Mouse (Mus musculus) kidney, embryonic 15.5 days (tissue): ENCODE results near the gene Opa3. TPM values are rescaled to one million over a fixed set of nuclear protein-coding genes. Genes with fewer than 3 reads are reported as not detected.
A peak's percentile ranks its signal among the peaks of the same experiment; 100 is the strongest.

ENCODE experiments used
- microRNA counts: library from miRNA; unstranded; fragments of <30 nt; microRNA quantifications from one replicate; lab custom pipeline; 2016
- microRNA-seq: library from miRNA; unstranded; fragments of <30 nt; microRNA quantifications from one replicate; pipeline ENCODE4, GENCODE M21; 2016
- polyA plus RNA-seq: library from polyadenylated mRNA; unstranded; fragments of >200 nt; fragmentation: Nextera tagmentation; extraction: Ambion mirVana; gene quantifications from 2 replicates; pipeline ENCODE4 v1.2.1, GENCODE M21; 2015

Gene Opa3
- polyA plus RNA-seq, 1 experiment from 2014 or later: 40.5 TPM

MicroRNAs within 50 kb of the gene (microRNA counts, 519-probe panel; counts per million panel counts)
- 2,049 counts per million, percentile 18 among the panel's probes with 10 or more counts for microRNA mmu-miR-330 (lab: Ali Mortazavi, UCI)

Small RNA genes within 50 kb of the gene (microRNA-seq; reads per million reads assigned to microRNA genes)
- gene Mir330: 157 reads per million, percentile 62 among the genes with 10 or more reads in this experiment

Other genes starting within 250 kb of the Opa3 start
- gene Nanos2, start 240.9 kb upstream of the Opa3 start, polyA plus RNA-seq: not detected in 2 replicates
- gene Mypop, start 237.1 kb upstream of the Opa3 start, polyA plus RNA-seq: 3.5 and 3.9 TPM in 2 replicates
- 21.4 and 24.1 TPM in 2 replicates for gene Irf2bp1, start 224.3 kb upstream of the Opa3 start, polyA plus RNA-seq
- gene Foxa3, start 204.8 kb upstream of the Opa3 start, polyA plus RNA-seq: 1.2 and 1.3 TPM in 2 replicates
- gene Sympk, start 204.0 kb upstream of the Opa3 start, polyA plus RNA-seq: 34.3 and 38.4 TPM in 2 replicates
- gene Rsph6a, start 173.6 kb upstream of the Opa3 start, polyA plus RNA-seq: not detected in 2 replicates
- 15.4 and 18.7 TPM in 2 replicates for gene Dmwd, start 152.1 kb upstream of the Opa3 start, polyA plus RNA-seq
- 18.1 and 24.7 TPM in 2 replicates for gene Dmpk, start 144.5 kb upstream of the Opa3 start, polyA plus RNA-seq
- gene Six5, start 133.7 kb upstream of the Opa3 start, polyA plus RNA-seq: 8.0 and 10.1 TPM in 2 replicates
- 2.9 and 3.4 TPM in 2 replicates for gene Gm4969, start 110.0 kb upstream of the Opa3 start, polyA plus RNA-seq
- 16.1 and 16.3 TPM in 2 replicates for gene Fbxo46, start 108.5 kb upstream of the Opa3 start, polyA plus RNA-seq
- 13.5 and 14.4 TPM in 2 replicates for gene Qpctl, start 79.0 kb upstream of the Opa3 start, polyA plus RNA-seq
- gene Snrpd2, start 78.6 kb upstream of the Opa3 start, polyA plus RNA-seq: 157 and 162 TPM in 2 replicates
- 0.76 and 1.0 TPM in 2 replicates for gene Gipr, start 62.2 kb upstream of the Opa3 start, polyA plus RNA-seq
- gene Eml2, start 51.9 kb upstream of the Opa3 start, polyA plus RNA-seq: 9.5 and 16.8 TPM in 2 replicates
- 2.7 and 3.3 TPM in 2 replicates for gene Gpr4, start 15.8 kb upstream of the Opa3 start, polyA plus RNA-seq
- 87.4 and 89.8 TPM in 2 replicates for gene Vasp, start 43.5 kb downstream of the Opa3 start, polyA plus RNA-seq
- gene Ppm1n, start 51.7 kb downstream of the Opa3 start, polyA plus RNA-seq: 0.13 TPM in 1 of 2 replicates, not detected in the other
- gene Rtn2, start 54.3 kb downstream of the Opa3 start, polyA plus RNA-seq: 8.3 and 9.2 TPM in 2 replicates
- 0.09 and 0.26 TPM in 2 replicates for gene Fosb, start 81.7 kb downstream of the Opa3 start, polyA plus RNA-seq
- 85.7 and 87.2 TPM in 2 replicates for gene Ercc1, start 116.4 kb downstream of the Opa3 start, polyA plus RNA-seq
- gene Cd3eap, start 131.1 kb downstream of the Opa3 start, polyA plus RNA-seq: 27.0 and 28.3 TPM in 2 replicates
- 5.5 and 5.8 TPM in 2 replicates for gene Ppp1r13l, start 131.4 kb downstream of the Opa3 start, polyA plus RNA-seq
- 16.0 and 19.5 TPM in 2 replicates for gene Ercc2, start 153.7 kb downstream of the Opa3 start, polyA plus RNA-seq
- gene Klc3, start 175.8 kb downstream of the Opa3 start, polyA plus RNA-seq: 5.1 and 6.3 TPM in 2 replicates
- gene Ckm, start 176.4 kb downstream of the Opa3 start, polyA plus RNA-seq: 22.6 and 58.1 TPM in 2 replicates
- gene Mark4, start 230.5 kb downstream of the Opa3 start, polyA plus RNA-seq: 6.6 and 9.4 TPM in 2 replicates
- 3.0 TPM in 2 replicates for gene Exoc3l2, start 235.0 kb downstream of the Opa3 start, polyA plus RNA-seq